9 mouse cellular contexts compared by ENCODE assay signal in genomic region chr12:71973577-71973976, GRCm38 (mm10).
DNase-seq lines count a peak whose midpoint lies in the region.
"Had no signal": no experiment of that assay in that cellular context is flagged by ENCODE, and none has a peak within 500 bp of the region (broad histone marks: within the 10 kb centered on the region; RNA-seq: fewer than 3 reads in every experiment).

No protein-coding gene starts in this region.

- DNase-seq in heart, adult 11 months, result peak; percentile 95
- no peak for DNase-seq in heart, adult 9 months (ENCODE audit: low spot score in 2 of 2)
- DNase-seq in left cerebral cortex, postnatal 4 days, result peak; percentile 77
- no peak for DNase-seq in left cerebral cortex, postnatal 14 days (ENCODE audit: low spot score in 2 of 2)
- DNase-seq in cerebellum, adult 11-12 months, result peak; percentile 24
- DNase-seq in cerebellum, postnatal 14 days, result peak; percentile 43 to 45
- DNase-seq in spleen, postnatal 14 days (ENCODE audit: low spot score in 2 of 2), result no peak
- DNase-seq: adrenal gland, adult 8-10 months; liver had no signal

- intact Hi-C loops in left cerebral cortex, postnatal 4 days (cut with DNase I), result no loop called here
- intact Hi-C loops in left cerebral cortex, postnatal 14 days (cut with DNase I), result no loop called here

Comparison
In these comparisons a context has a peak if more than half of its experiments do, and no peak if none do; other contexts are left out.
1. DNase-seq: peak in heart, adult 11 months (single experiment), left cerebral cortex, postnatal 4 days (single experiment), cerebellum, adult 11-12 months (single experiment) and cerebellum, postnatal 14 days (2 of 2); none in heart, adult 9 months (0 of 2), left cerebral cortex, postnatal 14 days (0 of 2) and spleen, postnatal 14 days (0 of 2).